Mouse (Mus musculus) heart, embryonic 15.5 days (tissue): ENCODE results near the gene Slc9a1. TPM values are rescaled to one million over a fixed set of nuclear protein-coding genes. Genes with fewer than 3 reads are reported as not detected.
A peak's percentile ranks its signal among the peaks of the same experiment; 100 is the strongest.

Experiments used
- ATAC-seq: fragments of 200-750 bp; cut with Nextera tagmentation; replicated peaks from 2 replicates; pipeline ENCODE4 v1.8.0; 2017; ENCODE audit warnings: low read depth, moderate TSS enrichment; ENCODE audit not compliant: insufficient number of reproducible peaks, insufficient read depth, low FRiP score
- H3K27ac ChIP-seq: fragments of 300-500 bp; sonication (generic); 2 replicates; pipeline ENCODE4 v1.5.1; 2015; ENCODE audit warnings: mild to moderate bottlenecking, inconsistent platforms
- H3K27me3 ChIP-seq: fragments of 300-500 bp; sonication (generic); 2 replicates; pipeline ENCODE4 v1.6.1; 2015; ENCODE audit warnings: inconsistent platforms
- H3K36me3 ChIP-seq: fragments of 300-500 bp; sonication (generic); 2 replicates; pipeline ENCODE4 v1.6.1; 2015; ENCODE audit warnings: mild to moderate bottlenecking, inconsistent platforms
- H3K4me1 ChIP-seq: fragments of 300-500 bp; sonication (generic); replicated peaks from 2 replicates; pipeline ENCODE4 v1.6.1; 2015; ENCODE audit warnings: inconsistent platforms
- H3K4me2 ChIP-seq: fragments of 300-500 bp; sonication (generic); 2 replicates; pipeline ENCODE4 v1.6.1; 2015; ENCODE audit warnings: inconsistent platforms, mild to moderate bottlenecking, moderate library complexity
- H3K4me3 ChIP-seq: fragments of 300-500 bp; sonication (generic); 2 replicates; pipeline ENCODE4 v1.5.1; 2015; ENCODE audit warnings: mild to moderate bottlenecking, inconsistent platforms
- H3K9ac ChIP-seq: fragments of 300-500 bp; sonication (generic); 2 replicates; pipeline ENCODE4 v1.6.1; 2015; ENCODE audit warnings: mild to moderate bottlenecking, inconsistent platforms
- H3K9me3 ChIP-seq: fragments of 300-500 bp; sonication (generic); replicated peaks from 2 replicates; pipeline ENCODE4 v1.6.1; 2016; ENCODE audit warnings: inconsistent platforms
- WGBS: fragments of 180-500 bp; shearing (Covaris S2); methylation state at CpG from one replicate; pipeline ENCODE4 v1.1.7; 2015; ENCODE audit warnings: mixed read lengths; 5-methylcytosine and 5-hydroxymethylcytosine counted together
- polyA plus RNA-seq: library from polyadenylated mRNA; unstranded; fragments of >200 nt; fragmentation: Nextera tagmentation; extraction: Ambion mirVana; gene quantifications from 2 replicates; pipeline ENCODE4 v1.2.1, GENCODE M21; 2015

Gene Slc9a1
- polyA plus RNA-seq, 1 experiment from 2014 or later, result 6.6 TPM

- Histone ChIP-seq H3K9me3 (no peaks in the 10 kb centered on the region), H3K27me3 (no peaks in the 10 kb centered on the region), H3K4me2 (no peak overlapping the region), H3K4me1 (peaks cover 6% of the 10 kb centered on the region), H3K9ac (no peak overlapping the region), H3K4me3 (no peak overlapping the region), H3K36me3 (peaks cover 31% of the 10 kb centered on the region; the same call in 1 of the 2 replicates), H3K27ac (no peak overlapping the region)
- no peak for ATAC-seq
- 81% methylated on average over 15 of the region's 15 CpGs for WGBS
These were observed 53.1 kb downstream of the Slc9a1 start for GRCm38 (mm10) chr4:133422601-133423000.

GRCm38 (mm10) chr4:133423108-133423507 lies 53.6 kb downstream of the Slc9a1 start:
- no peak overlapping the region for H3K27ac ChIP-seq
- H3K27me3 ChIP-seq, result no peaks in the 10 kb centered on the region
- WGBS, result 44% methylated on average over 6 of the region's 6 CpGs
- peaks cover 26% of the 10 kb centered on the region; the same call in 1 of the 2 replicates for H3K36me3 ChIP-seq
- ATAC-seq, result no peak
- H3K9me3 ChIP-seq, result no peaks in the 10 kb centered on the region
- H3K9ac ChIP-seq, result no peak overlapping the region
- H3K4me2 ChIP-seq, result no peak overlapping the region
- no peak overlapping the region for H3K4me3 ChIP-seq
- H3K4me1 ChIP-seq, result peaks cover 6% of the 10 kb centered on the region

GRCm38 (mm10) chr4:133423691-133424090 lies 54.2 kb downstream of the Slc9a1 start:
- H3K9me3 ChIP-seq, result no peaks in the 10 kb centered on the region
- H3K27ac ChIP-seq, result no peak overlapping the region
- H3K36me3 ChIP-seq, result peaks cover 26% of the 10 kb centered on the region; the same call in 1 of the 2 replicates
- WGBS, result 71% methylated on average over 6 of the region's 6 CpGs
- H3K4me2 ChIP-seq, result no peak overlapping the region
- ATAC-seq, result no peak
- no peak overlapping the region for H3K9ac ChIP-seq
- no peaks in the 10 kb centered on the region for H3K27me3 ChIP-seq
- peaks cover 6% of the 10 kb centered on the region for H3K4me1 ChIP-seq
- H3K4me3 ChIP-seq, result no peak overlapping the region

GRCm38 (mm10) chr4:133424100-133424499 lies 54.6 kb downstream of the Slc9a1 start:
- Histone ChIP-seq H3K9me3 (no peaks in the 10 kb centered on the region), H3K9ac (no peak overlapping the region), H3K4me3 (no peak overlapping the region), H3K4me2 (no peak overlapping the region), H3K4me1 (peaks cover 6% of the 10 kb centered on the region), H3K27ac (no peak overlapping the region), H3K36me3 (peaks cover 26% of the 10 kb centered on the region; the same call in 1 of the 2 replicates), H3K27me3 (no peaks in the 10 kb centered on the region)
- ATAC-seq, result no peak
- 35% methylated on average over 4 of the region's 4 CpGs for WGBS

- no peak overlapping the region for H3K9ac ChIP-seq
- peaks cover 15% of the 10 kb centered on the region; the same call in 1 of the 2 replicates for H3K36me3 ChIP-seq
These were observed 56.6 kb downstream of the Slc9a1 start for GRCm38 (mm10) chr4:133426141-133426540.

GRCm38 (mm10) chr4:133431508-133431907 lies 62.0 kb downstream of the Slc9a1 start:
- ATAC-seq, result no peak
- Histone ChIP-seq H3K27ac (no peak overlapping the region), H3K27me3 (no peaks in the 10 kb centered on the region), H3K4me2 (no peak overlapping the region), H3K9me3 (no peaks in the 10 kb centered on the region), H3K4me1 (peaks cover 5% of the 10 kb centered on the region; the same call in 1 of the 2 replicates), H3K9ac (no peak overlapping the region), H3K4me3 (no peak overlapping the region), H3K36me3 (no peaks in the 10 kb centered on the region)
- 86% methylated on average over 6 of the region's 6 CpGs for WGBS

More at GRCm38 (mm10) chr4:133426141-133426540, 56.6 kb downstream of the Slc9a1 start:
- H3K27ac ChIP-seq, result no peak overlapping the region
- 63% methylated on average over 5 of the region's 5 CpGs for WGBS
- no peaks in the 10 kb centered on the region for H3K9me3 ChIP-seq
- H3K4me3 ChIP-seq, result no peak overlapping the region
- no peak overlapping the region for H3K4me2 ChIP-seq
- no peak for ATAC-seq
- H3K4me1 ChIP-seq, result peaks cover 3% of the 10 kb centered on the region; the same call in 1 of the 2 replicates
- no peaks in the 10 kb centered on the region for H3K27me3 ChIP-seq

GRCm38 (mm10) chr4:133432560-133433171 lies 63.2 kb downstream of the Slc9a1 start:
- 25% methylated on average over 17 of the region's 17 CpGs for WGBS
- Histone ChIP-seq H3K4me3 (no peak overlapping the region), H3K27me3 (no peaks in the 10 kb centered on the region), H3K27ac (no peak overlapping the region), H3K4me1 (peaks cover 5% of the 10 kb centered on the region; the same call in 1 of the 2 replicates), H3K9ac (0 out of 2 replicates have a peak overlapping the region, but pooled peaks have one; percentile 4), H3K9me3 (no peaks in the 10 kb centered on the region), H3K4me2 (peak overlapping the region; percentile 30; the same call in 1 of the 2 replicates), H3K36me3 (no peaks in the 10 kb centered on the region)
- ATAC-seq, result no peak

GRCm38 (mm10) chr4:133435921-133436320 lies 66.4 kb downstream of the Slc9a1 start:
- Histone ChIP-seq H3K4me2 (no peak overlapping the region), H3K27ac (no peak overlapping the region), H3K9me3 (no peaks in the 10 kb centered on the region), H3K27me3 (no peaks in the 10 kb centered on the region), H3K4me3 (no peak overlapping the region), H3K4me1 (peaks cover 21% of the 10 kb centered on the region), H3K36me3 (no peaks in the 10 kb centered on the region), H3K9ac (no peak overlapping the region)
- ATAC-seq, result no peak
- 87% methylated on average over 11 of the region's 11 CpGs for WGBS

GRCm38 (mm10) chr4:133439460-133440376 lies 70.2 kb downstream of the Slc9a1 start:
- Histone ChIP-seq H3K4me3 (peak overlapping the region; percentile 2; the same call in 1 of the 2 replicates), H3K36me3 (no peaks in the 10 kb centered on the region), H3K4me1 (peaks cover 25% of the 10 kb centered on the region), H3K4me2 (peak overlapping the region; percentile 47), H3K27me3 (no peaks in the 10 kb centered on the region), H3K9ac (no peak overlapping the region), H3K27ac (no peak overlapping the region), H3K9me3 (no peaks in the 10 kb centered on the region)
- WGBS, result 10% methylated on average over 17 of the region's 17 CpGs
- ATAC-seq, result peak; percentile 54; the same call in 1 of the 2 replicates

GRCm38 (mm10) chr4:133440377-133440795 lies 70.9 kb downstream of the Slc9a1 start:
- Histone ChIP-seq H3K36me3 (no peaks in the 10 kb centered on the region), H3K4me2 (peak overlapping the region; percentile 47), H3K4me1 (peaks cover 25% of the 10 kb centered on the region), H3K4me3 (peak overlapping the region; percentile 2; the same call in 1 of the 2 replicates), H3K9me3 (no peaks in the 10 kb centered on the region), H3K27me3 (no peaks in the 10 kb centered on the region), H3K27ac (no peak overlapping the region), H3K9ac (no peak overlapping the region)
- WGBS, result 5% methylated on average over 6 of the region's 6 CpGs
- no peak for ATAC-seq

- 68% methylated on average over 3 of the region's 3 CpGs for WGBS
- Histone ChIP-seq H3K4me2 (no peak overlapping the region), H3K4me3 (no peak overlapping the region), H3K4me1 (peaks cover 25% of the 10 kb centered on the region), H3K9me3 (no peaks in the 10 kb centered on the region), H3K27me3 (no peaks in the 10 kb centered on the region), H3K27ac (peak overlapping the region; percentile 70; the same call in 1 of the 2 replicates), H3K9ac (no peak overlapping the region), H3K36me3 (no peaks in the 10 kb centered on the region)
- no peak for ATAC-seq
These were observed 72.7 kb downstream of the Slc9a1 start for GRCm38 (mm10) chr4:133442194-133442593.
